In the genomic region with DNA sequence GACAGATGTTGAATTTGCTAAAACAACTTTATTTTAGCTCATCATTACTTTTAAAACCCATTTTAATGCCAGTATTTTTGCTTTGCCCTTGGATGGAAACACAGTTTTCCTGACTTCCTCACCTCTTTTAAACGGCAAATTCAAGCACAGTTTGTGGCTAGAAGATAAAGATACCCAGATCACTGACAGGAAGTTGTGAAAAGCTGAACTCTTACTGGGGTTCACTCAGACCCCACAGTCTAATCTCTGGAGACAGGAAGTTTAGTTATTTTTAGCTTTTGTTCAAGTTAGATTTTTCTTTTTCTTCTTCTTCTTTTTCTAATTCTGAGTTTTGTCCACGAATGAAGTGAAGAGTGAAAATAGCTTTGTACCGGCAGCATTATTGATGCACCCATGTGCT, we compare ENCODE assay signal across 27 mouse cellular contexts.
DNase-seq lines count a peak whose midpoint lies in the region; ATAC-seq and TF ChIP-seq lines count a peak whose summit lies in the region.
"Had no signal": no experiment of that assay in that cellular context is flagged by ENCODE, and none has a peak within 500 bp of the region (broad histone marks: within the 10 kb centered on the region; RNA-seq: fewer than 3 reads in every experiment).

No protein-coding gene starts in this region.

- no peak overlapping the region for H3K27ac ChIP-seq in lung, embryonic 14.5 days (ENCODE audit: low read depth)
- H3K27ac ChIP-seq in heart, embryonic 10.5 days: no peak overlapping the region
- H3K27ac ChIP-seq: heart, embryonic 13.5 days; midbrain, embryonic 13.5 days had no signal

- no peak for TF ChIP-seq CTCF in lung, embryonic 14.5 days (IDR thresholded peaks at IDR 0.05; ENCODE audit: low read depth)

- no peaks in the 10 kb centered on the region for H3K9me3 ChIP-seq in lung, embryonic 14.5 days (ENCODE audit: low read depth, low read length)
- H3K9me3 ChIP-seq in heart, embryonic 10.5 days: no peaks in the 10 kb centered on the region
- H3K9me3 ChIP-seq: heart, embryonic 13.5 days; midbrain, embryonic 13.5 days had no signal

- no peaks in the 10 kb centered on the region for H3K27me3 ChIP-seq in lung, embryonic 14.5 days (ENCODE audit: insufficient read depth, low read length)
- H3K27me3 ChIP-seq in splenic B cell, adult 2 months (ENCODE audit: control insufficient read depth, insufficient read depth, low read length, poor library complexity, severe bottlenecking): no peaks in the 10 kb centered on the region
- no peaks in the 10 kb centered on the region for H3K27me3 ChIP-seq in heart, embryonic 10.5 days (ENCODE audit: insufficient read depth, poor library complexity, severe bottlenecking)
- H3K27me3 ChIP-seq: heart, embryonic 13.5 days; midbrain, embryonic 13.5 days; Patski had no signal

- 34% methylated on average over 3 of the region's 3 CpGs for whole genome bisulfite sequencing in lung, embryonic 14.5 days
- WGBS in heart, embryonic 10.5 days: 65% methylated on average over 3 of the region's 3 CpGs

- H3K4me2 ChIP-seq in lung, embryonic 14.5 days: no peak overlapping the region
- H3K4me2 ChIP-seq: heart, embryonic 13.5 days; liver, embryonic 11.5 days; midbrain, embryonic 13.5 days had no signal

- no peak overlapping the region for H3K9ac ChIP-seq in lung, embryonic 14.5 days
- H3K9ac ChIP-seq: heart, embryonic 13.5 days; midbrain, embryonic 13.5 days had no signal

- H3K36me3 ChIP-seq in lung, embryonic 14.5 days (ENCODE audit: insufficient read depth): no peaks in the 10 kb centered on the region
- H3K36me3 ChIP-seq in splenic B cell, adult 2 months (ENCODE audit: control insufficient read depth, insufficient read depth, low read length, poor library complexity, severe bottlenecking): no peaks in the 10 kb centered on the region
- no peaks in the 10 kb centered on the region for H3K36me3 ChIP-seq in heart, embryonic 10.5 days
- H3K36me3 ChIP-seq: G1E; heart, embryonic 13.5 days; midbrain, embryonic 13.5 days had no signal

- H3K4me3 ChIP-seq in lung, embryonic 14.5 days (ENCODE audit: low read depth, low read length): no peak overlapping the region
- H3K4me3 ChIP-seq in heart, embryonic 10.5 days: no peak overlapping the region
- H3K4me3 ChIP-seq: heart, embryonic 13.5 days; midbrain, embryonic 13.5 days had no signal

- no peaks in the 10 kb centered on the region for H3K4me1 ChIP-seq in lung, embryonic 14.5 days (ENCODE audit: insufficient read depth)
- no peaks in the 10 kb centered on the region for H3K4me1 ChIP-seq in heart, embryonic 10.5 days
- H3K4me1 ChIP-seq: midbrain, embryonic 13.5 days had no signal

- no peak for ATAC-seq in lung, embryonic 14.5 days (ENCODE audit: insufficient read depth)
- ATAC-seq in megakaryocyte, adult 5-6 weeks (ENCODE audit: poor library complexity, severe bottlenecking): peak; percentile 51
- ATAC-seq: forebrain, embryonic 14.5 days; hindbrain, embryonic 16.5 days; midbrain, embryonic 13.5 days; Patski had no signal

- intact Hi-C loops in heart, postnatal 10 days (cut with DNase I): no loop called here

- peak; percentile 1 for DNase-seq in heart, adult 8-10 months (ENCODE audit: low spot score)
- no peak for DNase-seq in heart, postnatal 10 days
- peak; percentile 5 for DNase-seq in lung, embryonic 14.5 days
- no peak for DNase-seq in lung, postnatal 36 days
- DNase-seq in splenic B cell, adult 2 months (ENCODE audit: low read depth, low spot score): peak; percentile 27
- no peak for DNase-seq in heart, embryonic 10.5 days (ENCODE audit: low spot score)
- no peak for DNase-seq in embryo, embryonic 9.5 days (ENCODE audit: extremely low spot score)
- DNase-seq: adrenal gland, postnatal 10 days; cerebellum, adult 11 months; cerebellum, adult 9-10 months; gastrocnemius, postnatal 25 days; heart, adult 18-20 months; heart, postnatal 14 days; kidney, adult 18-20 months; kidney, postnatal 14 days; lung, adult 18-20 months; lung, postnatal 10 days; right cerebral cortex, postnatal 25 days; thymus, adult 2 months had no signal

Comparison
In these comparisons a context has a peak if more than half of its experiments do, and no peak if none do; other contexts are left out.
1. DNase-seq: peak in heart, adult 8-10 months (single experiment), lung, embryonic 14.5 days (single experiment) and splenic B cell, adult 2 months (single experiment); none in heart, postnatal 10 days (0 of 2), lung, postnatal 36 days (single experiment), heart, embryonic 10.5 days (single experiment) and embryo, embryonic 9.5 days (single experiment).